Mouse (Mus musculus): ENCODE measurements around the gene Mastl.

The Mastl gene

GRCm38 (mm10) chr2:23067552-23068369, 88.1 kb downstream of the Mastl start, which contains the start of gene Acbd5:
Gene Acbd5, plus strand, starts transcription at chr2:23068167.
- intact Hi-C loops (cut with DNase I) = no loop called here
